Mouse (Mus musculus) heart, postnatal 0 days (tissue): ENCODE measurements around the gene Efemp2. TPM values are rescaled to one million over a fixed set of nuclear protein-coding genes. Genes with fewer than 3 reads are reported as not detected.

Experiments used
- ATAC-seq: fragments of 200-750 bp; cut with Nextera tagmentation; 2 replicates; pipeline ENCODE4 v1.8.0; 2017; ENCODE audit warnings: low read depth, moderate number of reproducible peaks, moderate library complexity; ENCODE audit not compliant: insufficient read depth
- DNase-seq: peaks from one replicate; pipeline ENCODE4 v3.0.0-alpha.2; 2016; ENCODE audit warnings: low spot score
- H3K27ac ChIP-seq: fragments of 300-500 bp; sonication (generic); 2 replicates; pipeline ENCODE4 v1.5.1; 2014; ENCODE audit warnings: low read depth, mild to moderate bottlenecking
- H3K27me3 ChIP-seq: fragments of 300-500 bp; sonication (generic); 2 replicates; pipeline ENCODE4 v1.6.1; 2014; ENCODE audit warnings: low read length, mixed read lengths; ENCODE audit not compliant: control insufficient read depth, insufficient read depth
- H3K36me3 ChIP-seq: fragments of 300-500 bp; sonication (generic); replicated peaks from 2 replicates; pipeline ENCODE4 v1.6.1; 2014; ENCODE audit warnings: low read length, mixed read lengths; ENCODE audit not compliant: control insufficient read depth, insufficient read depth
- H3K4me1 ChIP-seq: fragments of 300-500 bp; sonication (generic); 2 replicates; pipeline ENCODE4 v1.6.1; 2014; ENCODE audit warnings: antibody characterized with exemption; ENCODE audit not compliant: control insufficient read depth, insufficient read depth
- H3K4me2 ChIP-seq: fragments of 300-500 bp; sonication (generic); 2 replicates; pipeline ENCODE4 v1.6.1; 2014; ENCODE audit warnings: low read depth, mild to moderate bottlenecking, low read length, moderate library complexity
- H3K4me3 ChIP-seq: fragments of 300-500 bp; sonication (generic); 2 replicates; pipeline ENCODE4 v1.5.1; 2014; ENCODE audit warnings: low read depth, low read length
- H3K9ac ChIP-seq: fragments of 300-500 bp; sonication (generic); replicated peaks from 2 replicates; pipeline ENCODE4 v1.6.1; 2014; ENCODE audit warnings: low read depth, low read length, mixed read lengths
- H3K9me3 ChIP-seq: fragments of 300-500 bp; sonication (generic); replicated peaks from 2 replicates; pipeline ENCODE4 v1.6.1; 2016; ENCODE audit warnings: low read length; ENCODE audit not compliant: control insufficient read depth
- CTCF ChIP-seq: IDR thresholded peaks from 2 replicates; pipeline ENCODE4 v1.5.1; 2016; ENCODE audit warnings: antibody characterized with exemption, control low read depth, low read depth
- EP300 ChIP-seq: IDR thresholded peaks from 2 replicates; pipeline ENCODE4 v1.6.1; 2016; ENCODE audit warnings: antibody characterized with exemption, low read depth
- whole genome bisulfite sequencing: fragments of 180-500 bp; shearing (Covaris S2); extraction: QIAGEN DNeasy Blood & Tissue Kit; methylation state at CpG from one replicate; pipeline ENCODE4 v1.1.7; 2014; 5-methylcytosine and 5-hydroxymethylcytosine counted together
- polyA plus RNA-seq: library from polyadenylated mRNA; unstranded; fragments of >200 nt; fragmentation: Nextera tagmentation; extraction: Ambion mirVana; gene quantifications from 2 replicates; pipeline ENCODE4 v1.2.1, GENCODE M21; 2015
- total RNA-seq: library from RNA; depleted of rRNA; stranded (reverse); fragments of >200 nt; gene quantifications from 2 replicates; pipeline ENCODE4 v1.2.3, GENCODE M21; 2014; ENCODE audit warnings: low replicate concordance

Efemp2 gene
- total and polyA plus RNA-seq, 2 experiments from 2014 or later, result 32.2 to 46.8 TPM

GRCm38 (mm10) chr19:5431911-5432464 is 41.8 kb upstream of the Efemp2 start:
- no peak overlapping the region for H3K4me3 ChIP-seq
- no peak overlapping the region for H3K4me2 ChIP-seq
- H3K27ac ChIP-seq, result no peak overlapping the region
- WGBS, result 76% methylated on average over 4 of the region's 4 CpGs
- ATAC-seq (no peak), DNase-seq (no peak)
- H3K4me1 ChIP-seq, result peaks cover 9% of the 10 kb centered on the region
- H3K9me3 ChIP-seq, result no peaks in the 10 kb centered on the region
- no peaks in the 10 kb centered on the region for H3K27me3 ChIP-seq
- no peak overlapping the region for H3K9ac ChIP-seq
- H3K36me3 ChIP-seq, result peaks cover 4% of the 10 kb centered on the region; the same call in 1 of the 2 replicates
- TF ChIP-seq EP300, result no peak
- no peak for TF ChIP-seq CTCF

- ATAC-seq, result peak; percentile 74
- Histone ChIP-seq H3K36me3 (no peaks in the 10 kb centered on the region), H3K9me3 (no peaks in the 10 kb centered on the region), H3K4me2 (peak overlapping the region; percentile 73), H3K9ac (peak overlapping the region; percentile 52), H3K4me3 (peak overlapping the region; percentile 37), H3K4me1 (peaks cover 9% of the 10 kb centered on the region), H3K27ac (peak overlapping the region; percentile 69), H3K27me3 (no peaks in the 10 kb centered on the region)
- TF ChIP-seq EP300 (no peak), CTCF (peak; percentile 60)
- DNase-seq, result peak; percentile 85
- WGBS, result 4% methylated on average over 16 of the region's 16 CpGs
These were observed 40.5 kb upstream of the Efemp2 start for GRCm38 (mm10) chr19:5432992-5433852.

GRCm38 (mm10) chr19:5433951-5434350 is 39.8 kb upstream of the Efemp2 start:
- Histone ChIP-seq H3K36me3 (no peaks in the 10 kb centered on the region), H3K9me3 (no peaks in the 10 kb centered on the region), H3K27ac (peak overlapping the region; percentile 69; the same call in 1 of the 2 replicates), H3K4me1 (peaks cover 9% of the 10 kb centered on the region), H3K9ac (no peak overlapping the region), H3K4me2 (peak overlapping the region; percentile 73), H3K4me3 (no peak overlapping the region), H3K27me3 (no peaks in the 10 kb centered on the region)
- no peak for ATAC-seq
- DNase-seq, result no peak
- TF ChIP-seq CTCF (no peak), EP300 (no peak)
- WGBS, result 41% methylated on average over 7 of the region's 7 CpGs

- Histone ChIP-seq H3K4me2 (no peak overlapping the region), H3K4me1 (peaks cover 16% of the 10 kb centered on the region; the same call in 1 of the 2 replicates), H3K27ac (no peak overlapping the region), H3K9ac (no peak overlapping the region), H3K36me3 (no peaks in the 10 kb centered on the region), H3K9me3 (0 out of 2 replicates have a peak, but pooled peaks cover 8% of the 10 kb centered on the region), H3K27me3 (peaks cover 26% of the 10 kb centered on the region), H3K4me3 (no peak overlapping the region)
- ATAC-seq (no peak), DNase-seq (no peak)
- TF ChIP-seq CTCF (no peak), EP300 (no peak)
- 55% methylated on average over 9 of the region's 9 CpGs for WGBS
These were observed 29.3 kb upstream of the Efemp2 start for GRCm38 (mm10) chr19:5444371-5444908.

- Histone ChIP-seq H3K4me1 (peaks cover 16% of the 10 kb centered on the region; the same call in 1 of the 2 replicates), H3K4me2 (no peak overlapping the region), H3K27me3 (peaks cover 30% of the 10 kb centered on the region), H3K9ac (no peak overlapping the region), H3K4me3 (no peak overlapping the region), H3K36me3 (no peaks in the 10 kb centered on the region), H3K9me3 (0 out of 2 replicates have a peak, but pooled peaks cover 6% of the 10 kb centered on the region), H3K27ac (no peak overlapping the region)
- ATAC-seq (no peak), DNase-seq (no peak)
- 51% methylated on average over 7 of the region's 7 CpGs for WGBS
- no peak for TF ChIP-seq EP300
These were observed 28.8 kb upstream of the Efemp2 start for GRCm38 (mm10) chr19:5444954-5445353.
